Mouse (Mus musculus) heart, postnatal 0 days (tissue): Measurements from ENCODE around the gene Morn1. TPM values are rescaled to one million over a fixed set of nuclear protein-coding genes. Genes with fewer than 3 reads are reported as not detected.

ENCODE experiments used
- ATAC-seq: fragments of 200-750 bp; cut with Nextera tagmentation; 2 replicates; pipeline ENCODE4 v1.8.0; 2017; ENCODE audit warnings: low read depth, moderate number of reproducible peaks, moderate library complexity; ENCODE audit not compliant: insufficient read depth
- DNase-seq: peaks from one replicate; pipeline ENCODE4 v3.0.0-alpha.2; 2016; ENCODE audit warnings: low spot score
- H3K27ac ChIP-seq: fragments of 300-500 bp; sonication (generic); 2 replicates; pipeline ENCODE4 v1.5.1; 2014; ENCODE audit warnings: low read depth, mild to moderate bottlenecking
- H3K27me3 ChIP-seq: fragments of 300-500 bp; sonication (generic); 2 replicates; pipeline ENCODE4 v1.6.1; 2014; ENCODE audit warnings: low read length, mixed read lengths; ENCODE audit not compliant: control insufficient read depth, insufficient read depth
- H3K36me3 ChIP-seq: fragments of 300-500 bp; sonication (generic); replicated peaks from 2 replicates; pipeline ENCODE4 v1.6.1; 2014; ENCODE audit warnings: low read length, mixed read lengths; ENCODE audit not compliant: control insufficient read depth, insufficient read depth
- H3K4me1 ChIP-seq: fragments of 300-500 bp; sonication (generic); 2 replicates; pipeline ENCODE4 v1.6.1; 2014; ENCODE audit warnings: antibody characterized with exemption; ENCODE audit not compliant: control insufficient read depth, insufficient read depth
- H3K4me2 ChIP-seq: fragments of 300-500 bp; sonication (generic); 2 replicates; pipeline ENCODE4 v1.6.1; 2014; ENCODE audit warnings: low read depth, mild to moderate bottlenecking, low read length, moderate library complexity
- H3K4me3 ChIP-seq: fragments of 300-500 bp; sonication (generic); 2 replicates; pipeline ENCODE4 v1.5.1; 2014; ENCODE audit warnings: low read depth, low read length
- H3K9ac ChIP-seq: fragments of 300-500 bp; sonication (generic); replicated peaks from 2 replicates; pipeline ENCODE4 v1.6.1; 2014; ENCODE audit warnings: low read depth, low read length, mixed read lengths
- H3K9me3 ChIP-seq: fragments of 300-500 bp; sonication (generic); replicated peaks from 2 replicates; pipeline ENCODE4 v1.6.1; 2016; ENCODE audit warnings: low read length; ENCODE audit not compliant: control insufficient read depth
- CTCF ChIP-seq: IDR thresholded peaks from 2 replicates; pipeline ENCODE4 v1.5.1; 2016; ENCODE audit warnings: antibody characterized with exemption, control low read depth, low read depth
- EP300 ChIP-seq: IDR thresholded peaks from 2 replicates; pipeline ENCODE4 v1.6.1; 2016; ENCODE audit warnings: antibody characterized with exemption, low read depth
- WGBS: fragments of 180-500 bp; shearing (Covaris S2); extraction: QIAGEN DNeasy Blood & Tissue Kit; methylation state at CpG from one replicate; pipeline ENCODE4 v1.1.7; 2014; 5-methylcytosine and 5-hydroxymethylcytosine counted together
- polyA plus RNA-seq: library from polyadenylated mRNA; unstranded; fragments of >200 nt; fragmentation: Nextera tagmentation; extraction: Ambion mirVana; gene quantifications from 2 replicates; pipeline ENCODE4 v1.2.1, GENCODE M21; 2015
- total RNA-seq: library from RNA; depleted of rRNA; stranded (reverse); fragments of >200 nt; gene quantifications from 2 replicates; pipeline ENCODE4 v1.2.3, GENCODE M21; 2014; ENCODE audit warnings: low replicate concordance

The Morn1 gene
- total and polyA plus RNA-seq, 2 experiments from 2014 or later, result 2.4 TPM; not detected in 1

- TF ChIP-seq CTCF (no peak), EP300 (no peak)
- Histone ChIP-seq H3K4me2 (no peak overlapping the region), H3K9ac (no peak overlapping the region), H3K4me1 (0 out of 2 replicates have a peak, but pooled peaks cover 3% of the 10 kb centered on the region), H3K27ac (no peak overlapping the region), H3K27me3 (no peaks in the 10 kb centered on the region), H3K9me3 (no peaks in the 10 kb centered on the region), H3K36me3 (no peaks in the 10 kb centered on the region), H3K4me3 (no peak overlapping the region)
- ATAC-seq (no peak), DNase-seq (no peak)
- 89% methylated on average over 8 of the region's 8 CpGs for WGBS
These were observed 9.6 kb downstream of the Morn1 start for GRCm38 (mm10) chr4:155095967-155096366.

GRCm38 (mm10) chr4:155097452-155097851 is 11.1 kb downstream of the Morn1 start:
- Histone ChIP-seq H3K4me2 (no peak overlapping the region), H3K36me3 (no peaks in the 10 kb centered on the region), H3K4me3 (no peak overlapping the region), H3K9ac (no peak overlapping the region), H3K27me3 (no peaks in the 10 kb centered on the region), H3K9me3 (no peaks in the 10 kb centered on the region), H3K4me1 (0 out of 2 replicates have a peak, but pooled peaks cover 3% of the 10 kb centered on the region), H3K27ac (no peak overlapping the region)
- 82% methylated on average over 6 of the region's 6 CpGs for WGBS
- no peak for TF ChIP-seq CTCF
- ATAC-seq, result no peak
- no peak for DNase-seq

DNA sequence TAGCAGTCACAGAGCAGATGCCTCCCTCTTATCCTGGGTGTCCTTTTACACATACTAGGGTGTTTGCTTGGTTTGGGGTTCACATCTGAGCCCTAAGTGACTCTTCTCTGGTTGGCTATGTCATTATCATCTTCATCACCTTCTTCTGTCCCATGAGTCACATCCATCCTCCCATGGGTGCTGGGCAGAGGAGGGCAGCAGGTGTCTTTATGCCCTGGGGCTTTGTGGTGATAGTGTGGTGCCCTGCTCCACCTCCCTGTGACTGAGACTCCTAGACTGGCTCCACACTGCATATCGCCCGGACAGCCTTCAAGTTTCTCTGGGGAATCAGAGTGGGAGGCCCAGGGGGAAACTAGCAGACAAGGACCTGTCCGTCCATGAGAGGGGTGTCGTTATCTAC is 12.2 kb downstream of the Morn1 start:
- H3K27me3 ChIP-seq, result no peaks in the 10 kb centered on the region
- H3K27ac ChIP-seq, result no peak overlapping the region
- 46% methylated on average over 4 of the region's 4 CpGs for WGBS
- H3K4me3 ChIP-seq, result no peak overlapping the region
- H3K4me2 ChIP-seq, result no peak overlapping the region
- 0 out of 2 replicates have a peak, but pooled peaks cover 3% of the 10 kb centered on the region for H3K4me1 ChIP-seq
- H3K9ac ChIP-seq, result no peak overlapping the region
- no peaks in the 10 kb centered on the region for H3K9me3 ChIP-seq
- H3K36me3 ChIP-seq, result no peaks in the 10 kb centered on the region
- DNase-seq, result no peak
- no peak for TF ChIP-seq CTCF
- no peak for TF ChIP-seq EP300
- ATAC-seq, result no peak

DNA sequence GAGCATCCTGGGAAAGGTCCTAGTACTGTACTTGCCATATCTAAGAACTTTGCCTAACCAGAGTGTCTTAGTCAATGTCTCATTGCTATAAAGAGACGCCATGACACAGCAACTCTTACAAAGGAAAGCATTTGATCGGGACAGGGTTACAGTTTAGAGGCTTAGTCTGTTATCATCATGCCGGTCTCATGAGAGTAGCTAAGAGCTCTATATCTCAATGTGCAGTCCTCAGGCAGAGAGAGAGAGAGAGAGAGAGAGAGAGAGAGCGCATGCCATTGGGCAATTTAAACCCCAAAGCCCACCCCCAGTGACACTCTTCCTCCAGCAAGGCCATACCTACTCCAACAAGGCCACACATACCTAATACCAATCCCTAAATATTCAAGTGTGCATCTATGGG is 21.5 kb downstream of the Morn1 start:
- Histone ChIP-seq H3K4me1 (no peaks in the 10 kb centered on the region), H3K9ac (no peak overlapping the region), H3K27me3 (no peaks in the 10 kb centered on the region), H3K4me3 (no peak overlapping the region), H3K9me3 (no peaks in the 10 kb centered on the region), H3K4me2 (no peak overlapping the region), H3K36me3 (no peaks in the 10 kb centered on the region), H3K27ac (no peak overlapping the region)
- ATAC-seq (no peak), DNase-seq (no peak)
- no peak for TF ChIP-seq CTCF
- TF ChIP-seq EP300, result no peak
- WGBS, result 73% methylated on average over 4 of the region's 4 CpGs

- no peak overlapping the region for H3K27ac ChIP-seq
- DNase-seq, result no peak
- H3K9me3 ChIP-seq, result no peaks in the 10 kb centered on the region
- 60% methylated on average over 5 of the region's 5 CpGs for WGBS
- ATAC-seq, result no peak
- TF ChIP-seq CTCF (no peak), EP300 (no peak)
- H3K4me3 ChIP-seq, result no peak overlapping the region
- no peaks in the 10 kb centered on the region for H3K27me3 ChIP-seq
- no peak overlapping the region for H3K4me2 ChIP-seq
- no peaks in the 10 kb centered on the region for H3K4me1 ChIP-seq
- no peaks in the 10 kb centered on the region for H3K36me3 ChIP-seq
- H3K9ac ChIP-seq, result no peak overlapping the region
These were observed 23.1 kb downstream of the Morn1 start for GRCm38 (mm10) chr4:155109471-155109870.

GRCm38 (mm10) chr4:155113766-155114410 is 27.5 kb downstream of the Morn1 start:
- Histone ChIP-seq H3K4me2 (no peak overlapping the region), H3K36me3 (no peaks in the 10 kb centered on the region), H3K4me1 (no peaks in the 10 kb centered on the region), H3K4me3 (no peak overlapping the region), H3K27ac (no peak overlapping the region), H3K9me3 (no peaks in the 10 kb centered on the region), H3K9ac (no peak overlapping the region), H3K27me3 (no peaks in the 10 kb centered on the region)
- TF ChIP-seq CTCF (no peak), EP300 (no peak)
- 59% methylated on average over 8 of the region's 8 CpGs for WGBS
- ATAC-seq, result no peak
- DNase-seq, result no peak
